Mouse (Mus musculus): ENCODE data around the gene Stam2. TPM values are rescaled to one million over a fixed set of nuclear protein-coding genes. Genes with fewer than 3 reads are reported as not detected.

Stam2 gene
- total and polyA plus RNA-seq, 3 experiments: 9.3 to 20.5 (median 16.5) TPM

- H3K9ac ChIP-seq (ENCODE audit: insufficient read depth, low read depth): no peak overlapping the region
- H3K27ac ChIP-seq (ENCODE audit: insufficient read depth, low read depth): no peak overlapping the region
- H3K79me2 ChIP-seq (replicated peaks; ENCODE audit: control insufficient read depth, extremely low read depth, insufficient read depth, poor library complexity, severe bottlenecking): no peaks in the 10 kb centered on the region
- no peak overlapping the region for H3K4me3 ChIP-seq (replicated peaks in 1 of 3; ENCODE audit: low read depth in 2 of 3, low read length in 2 of 3, poor library complexity in 1 of 3)
- DNase-seq (ENCODE audit: extremely low read depth): no peak
- H3K9me3 ChIP-seq (replicated peaks; ENCODE audit: low read length): no peaks in the 10 kb centered on the region
- dilution Hi-C loops (cut with MboI; ENCODE audit: extremely low pct_ligation_motif_present, extremely low pct_unique_long_range_greater_than_20kb, low sequenced_read_pairs) (no loop called here), in situ Hi-C loops (cut with MboI; ENCODE audit: low pct_ligation_motif_present, low pct_unique_long_range_greater_than_20kb, low sequenced_read_pairs) (no loop called here)
- no peak overlapping the region for H3K4me2 ChIP-seq (ENCODE audit: insufficient read depth, low read depth, poor library complexity, severe bottlenecking)
- H3K36me3 ChIP-seq (replicated peaks in 1 of 2; ENCODE audit: control insufficient read depth in 1 of 2, insufficient read depth in 1 of 2, low read length in 1 of 2): no peaks in the 10 kb centered on the region
- H3K27me3 ChIP-seq (replicated peaks): no peaks in the 10 kb centered on the region
- TF ChIP-seq ELF1 (IDR thresholded peaks at IDR 0.05; ENCODE audit: low read depth, low read length) (no peak), UBTF (IDR thresholded peaks at IDR 0.05; ENCODE audit: low read depth, low read length) (no peak), CHD2 (IDR thresholded peaks at IDR 0.05; ENCODE audit: low read length) (no peak), ZKSCAN1 (IDR thresholded peaks at IDR 0.05; ENCODE audit: borderline replicate concordance, low read depth, low read length) (no peak), RCOR1 (conservative IDR thresholded peaks at IDR 0.05; ENCODE audit: low read depth, low read length) (no peak), TBP (conservative IDR thresholded peaks at IDR 0.05; ENCODE audit: low read depth, low read length) (no peak), ETS1 (conservative IDR thresholded peaks at IDR 0.05; ENCODE audit: low read depth, low read length) (no peak), RAD21 (IDR thresholded peaks at IDR 0.05; ENCODE audit: low read depth, low read length) (no peak), KAT2A (IDR thresholded peaks at IDR 0.05; ENCODE audit: insufficient replicate concordance, low read length) (no peak), TCF12 (IDR thresholded peaks at IDR 0.05; ENCODE audit: low read depth, low read length) (no peak), MAFK (IDR thresholded peaks at IDR 0.05; ENCODE audit: insufficient replicate concordance, low read length) (no peak), ZC3H11A (IDR thresholded peaks at IDR 0.05; ENCODE audit: low read depth, low read length) (no peak), JUND (conservative IDR thresholded peaks at IDR 0.05; ENCODE audit: low read depth, low read length) (no peak), ZMIZ1 (IDR thresholded peaks at IDR 0.05; ENCODE audit: low read depth, low read length) (no peak), MYC (IDR thresholded peaks at IDR 0.05; ENCODE audit: low read depth, low read length) (no peak), NELFE (IDR thresholded peaks at IDR 0.05; ENCODE audit: low read depth, low read length) (no peak), BHLHE40 (IDR thresholded peaks at IDR 0.05; ENCODE audit: low read depth, low read length) (no peak), NRF1 (IDR thresholded peaks at IDR 0.05; ENCODE audit: low read depth, low read length) (no peak)
- H3K4me1 ChIP-seq (ENCODE audit: control insufficient read depth in 1 of 2, insufficient read depth in 2 of 2): peaks cover 0 to 25% of the 10 kb centered on the region in 2 experiments; a peak in 2 of 4 replicates
Observed at GRCm38 (mm10) chr2:52654541-52654940, 87.5 kb downstream of the Stam2 start.

GRCm38 (mm10) chr2:52651547-52651946, 90.5 kb downstream of the Stam2 start:
- in situ Hi-C loops (cut with MboI; ENCODE audit: low pct_ligation_motif_present, low pct_unique_long_range_greater_than_20kb, low sequenced_read_pairs) (no loop called here), dilution Hi-C loops (cut with MboI; ENCODE audit: extremely low pct_ligation_motif_present, extremely low pct_unique_long_range_greater_than_20kb, low sequenced_read_pairs) (no loop called here)
- Histone ChIP-seq H3K9me3 (replicated peaks; ENCODE audit: low read length) (no peaks in the 10 kb centered on the region), H3K9ac (ENCODE audit: insufficient read depth, low read depth) (no peak overlapping the region), H3K36me3 (replicated peaks in 1 of 2; ENCODE audit: control insufficient read depth in 1 of 2, insufficient read depth in 1 of 2, low read length in 1 of 2) (no peaks in the 10 kb centered on the region), H3K4me1 (ENCODE audit: control insufficient read depth in 1 of 2, insufficient read depth in 2 of 2) (peaks cover 10 to 47% of the 10 kb centered on the region in 2 experiments), H3K27ac (ENCODE audit: insufficient read depth, low read depth) (no peak overlapping the region), H3K4me2 (ENCODE audit: insufficient read depth, low read depth, poor library complexity, severe bottlenecking) (no peak overlapping the region), H3K79me2 (replicated peaks; ENCODE audit: control insufficient read depth, extremely low read depth, insufficient read depth, poor library complexity, severe bottlenecking) (no peaks in the 10 kb centered on the region), H3K27me3 (replicated peaks) (no peaks in the 10 kb centered on the region), H3K4me3 (replicated peaks in 1 of 3; ENCODE audit: low read depth in 2 of 3, low read length in 2 of 3, poor library complexity in 1 of 3) (no peak overlapping the region)
- no peak for TF ChIP-seq TBP (conservative IDR thresholded peaks at IDR 0.05; ENCODE audit: low read depth, low read length)
- no peak for TF ChIP-seq MYC (IDR thresholded peaks at IDR 0.05; ENCODE audit: low read depth, low read length)
- TF ChIP-seq ZNF384 (IDR thresholded peaks at IDR 0.05; ENCODE audit: low read depth, low read length): no peak
- no peak for TF ChIP-seq ZKSCAN1 (IDR thresholded peaks at IDR 0.05; ENCODE audit: borderline replicate concordance, low read depth, low read length)
- TF ChIP-seq NRF1 (IDR thresholded peaks at IDR 0.05; ENCODE audit: low read depth, low read length): no peak
- no peak for TF ChIP-seq MXI1 (IDR thresholded peaks at IDR 0.05; ENCODE audit: low read depth, low read length)
- no peak for TF ChIP-seq SIN3A (IDR thresholded peaks at IDR 0.05; ENCODE audit: low read length)
- no peak for TF ChIP-seq SMC3 (IDR thresholded peaks at IDR 0.05; ENCODE audit: low read depth, low read length)
- DNase-seq (ENCODE audit: extremely low read depth): no peak
